Mouse (Mus musculus) heart, adult 2 months (tissue): ENCODE measurements at regions not wholly inside any gene's neighbourhood (a gene's known extent, or its start where the extent isn't known, plus 50 kb on each side); places are given as distances from the start of the nearest gene placed in this dataset.

Experiments
- CTCF ChIP-seq: fragments of 200-600 bp; IDR thresholded peaks from 2 replicates; pipeline ENCODE4 v1.8.1; 2022; ENCODE audit warnings: antibody characterized with exemption, mild to moderate bottlenecking, moderate library complexity
- POLR2A ChIP-seq: fragments of 200-500 bp; IDR thresholded peaks from 2 replicates; pipeline ENCODE4 v1.6.1; 2011; ENCODE audit warnings: mild to moderate bottlenecking, low read depth, low read length, control low read depth; ENCODE audit not compliant: insufficient read depth

DNA sequence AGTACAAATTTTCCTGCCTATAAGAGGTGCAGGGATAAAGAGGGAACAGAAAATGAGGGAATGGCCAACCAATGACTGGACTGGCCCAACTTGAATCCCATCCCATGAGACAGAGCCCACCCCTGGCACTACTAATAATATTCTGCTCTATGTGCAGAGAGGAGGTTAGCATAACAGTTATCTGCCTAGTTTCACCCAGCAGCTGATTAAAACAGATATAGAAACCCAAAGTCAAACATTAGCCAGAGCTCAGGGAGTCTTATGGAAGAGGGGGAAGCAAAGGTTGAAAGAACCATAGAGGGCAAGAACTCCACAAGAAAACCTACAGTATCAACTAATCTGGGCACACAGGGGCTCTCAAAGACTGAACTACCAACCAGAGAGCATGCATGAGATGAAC lies 138.9 kb upstream of the Sox11 start:
- no peak for TF ChIP-seq CTCF
- TF ChIP-seq POLR2A, result no peak
